Mouse (Mus musculus) right cerebral cortex, postnatal 10 days (tissue): Measurements from ENCODE around the gene Daam2.
"Not testable (repeated sequence)": the region's sequence is repeated elsewhere in the genome, so short reads cannot be mapped to it uniquely, and the experiment has no call there.

Experiments used
- DNase-seq, 2 experiments: peaks; one replicate each; pipeline ENCODE4 v3.0.0; 2021; ENCODE audit warnings: low spot score in 2 of 2

Gene Daam2

GRCm38 (mm10) chr17:49484435-49484834, 79.7 kb downstream of the Daam2 start:
- DNase-seq, result no peak

- DNase-seq, result no peak
Measured at GRCm38 (mm10) chr17:49481876-49482275, 82.3 kb downstream of the Daam2 start.

GRCm38 (mm10) chr17:49477370-49477769, 86.8 kb downstream of the Daam2 start:
- DNase-seq, result no peak

- DNase-seq, result no peak
Measured at GRCm38 (mm10) chr17:49475174-49475573, 89.0 kb downstream of the Daam2 start.

- DNase-seq, result no peak
Measured at GRCm38 (mm10) chr17:49474051-49474450, 90.1 kb downstream of the Daam2 start.

- DNase-seq, result no peak
Measured at GRCm38 (mm10) chr17:49472626-49473025, 91.5 kb downstream of the Daam2 start.

- peak; percentile 70 to 71 for DNase-seq
Measured at GRCm38 (mm10) chr17:49468223-49468622, 95.9 kb downstream of the Daam2 start.

GRCm38 (mm10) chr17:49464884-49465283, 99.3 kb downstream of the Daam2 start:
- DNase-seq, result no peak

- no peak for DNase-seq
Measured at GRCm38 (mm10) chr17:49458386-49458785, 105.8 kb downstream of the Daam2 start.

GRCm38 (mm10) chr17:49457833-49458232, 106.3 kb downstream of the Daam2 start:
- no peak for DNase-seq

- no peak for DNase-seq
Measured at GRCm38 (mm10) chr17:49456334-49456733, 107.8 kb downstream of the Daam2 start.

- DNase-seq, result no peak
Measured at GRCm38 (mm10) chr17:49450922-49451321, 113.2 kb downstream of the Daam2 start.

GRCm38 (mm10) chr17:49449230-49449608, 114.9 kb downstream of the Daam2 start:
- DNase-seq, result no peak

- no peak for DNase-seq
Measured at GRCm38 (mm10) chr17:49448570-49449229, 115.4 kb downstream of the Daam2 start.

GRCm38 (mm10) chr17:49442841-49443240, 121.3 kb downstream of the Daam2 start:
- DNase-seq, result not testable (repeated sequence)

GRCm38 (mm10) chr17:49440331-49441130, 123.6 kb downstream of the Daam2 start:
- no peak for DNase-seq

- no peak for DNase-seq
Measured at GRCm38 (mm10) chr17:49439706-49440105, 124.4 kb downstream of the Daam2 start.

- no peak for DNase-seq
Measured at GRCm38 (mm10) chr17:49438822-49439574, 125.1 kb downstream of the Daam2 start.

- not testable (repeated sequence) for DNase-seq
Measured at GRCm38 (mm10) chr17:49437306-49437705, 126.8 kb downstream of the Daam2 start.

GRCm38 (mm10) chr17:49436631-49437030, 127.5 kb downstream of the Daam2 start:
- DNase-seq, result no peak

- DNase-seq, result peak in 1 of 2 experiments; percentile 16
Measured at GRCm38 (mm10) chr17:49435081-49435480, 129.1 kb downstream of the Daam2 start.

GRCm38 (mm10) chr17:49434236-49434635, 129.9 kb downstream of the Daam2 start:
- DNase-seq, result peak in 1 of 2 experiments; percentile 7
